Mouse (Mus musculus) lung, embryonic 14.5 days (tissue): ENCODE measurements around the gene Tbpl1. TPM values are rescaled to one million over a fixed set of nuclear protein-coding genes. Genes with fewer than 3 reads are reported as not detected.

ENCODE experiments used
- ATAC-seq: fragments of 200-750 bp; cut with Nextera tagmentation; 2 replicates; pipeline ENCODE4 v1.8.0; 2017; ENCODE audit warnings: mild to moderate bottlenecking, moderate TSS enrichment, moderate library complexity; ENCODE audit not compliant: insufficient read depth
- DNase-seq: peaks from one replicate; pipeline ENCODE4 v3.0.0-alpha.2; 2015
- H3K27ac ChIP-seq: fragments of 300-500 bp; sonication (generic); 2 replicates; pipeline ENCODE4 v1.5.1; 2014; ENCODE audit warnings: low read depth, mild to moderate bottlenecking, moderate library complexity
- H3K27me3 ChIP-seq: fragments of 300-500 bp; sonication (generic); 2 replicates; pipeline ENCODE4 v1.6.1; 2014; ENCODE audit warnings: low read length, control low read depth; ENCODE audit not compliant: insufficient read depth
- H3K36me3 ChIP-seq: fragments of 300-500 bp; sonication (generic); 2 replicates; pipeline ENCODE4 v1.6.1; 2014; ENCODE audit warnings: control low read depth; ENCODE audit not compliant: insufficient read depth
- H3K4me1 ChIP-seq: fragments of 300-500 bp; sonication (generic); 2 replicates; pipeline ENCODE4 v1.6.1; 2014; ENCODE audit warnings: antibody characterized with exemption, control low read depth; ENCODE audit not compliant: insufficient read depth
- H3K4me2 ChIP-seq: fragments of 300-500 bp; sonication (generic); 2 replicates; pipeline ENCODE4 v1.6.1; 2014; ENCODE audit warnings: mild to moderate bottlenecking
- H3K4me3 ChIP-seq: fragments of 300-500 bp; sonication (generic); 2 replicates; pipeline ENCODE4 v1.5.1; 2014; ENCODE audit warnings: low read depth, low read length
- H3K9ac ChIP-seq: fragments of 300-500 bp; sonication (generic); 2 replicates; pipeline ENCODE4 v1.6.1; 2014
- H3K9me3 ChIP-seq: fragments of 300-500 bp; sonication (generic); 2 replicates; pipeline ENCODE4 v1.6.1; 2016; ENCODE audit warnings: low read depth, low read length, control low read depth
- CTCF ChIP-seq: IDR thresholded peaks from 2 replicates; pipeline ENCODE4 v1.5.1; 2016; ENCODE audit warnings: antibody characterized with exemption, low read depth
- WGBS: fragments of 180-500 bp; shearing (Covaris S2); extraction: QIAGEN DNeasy Blood & Tissue Kit; methylation state at CpG from one replicate; pipeline ENCODE4 v1.1.7; 2014; 5-methylcytosine and 5-hydroxymethylcytosine counted together
- polyA plus RNA-seq: library from polyadenylated mRNA; unstranded; fragments of >200 nt; fragmentation: Nextera tagmentation; extraction: Ambion mirVana; gene quantifications from 2 replicates; pipeline ENCODE4 v1.2.1, GENCODE M21; 2014

The Tbpl1 gene
- polyA plus RNA-seq, 1 experiment from 2014 or later, result 63.5 TPM

DNA sequence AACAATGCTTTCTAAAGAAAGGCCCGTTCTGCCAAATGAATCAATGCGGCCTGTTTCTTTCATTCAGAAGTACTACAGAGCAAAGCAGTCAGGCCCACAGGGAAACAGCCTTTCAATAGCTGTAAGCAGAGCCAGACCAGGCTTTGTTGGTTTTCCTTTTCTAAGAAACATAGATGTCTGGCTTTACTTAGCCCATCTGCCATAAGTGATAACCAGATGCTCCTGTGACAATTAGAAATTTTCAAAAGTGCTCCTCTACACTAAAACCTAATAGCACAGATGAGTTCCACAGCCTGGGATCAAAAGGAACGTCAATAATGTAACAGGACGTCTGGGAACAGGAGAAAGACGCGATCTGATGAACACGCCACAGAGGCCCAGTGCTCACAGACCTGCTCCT is 5.4 kb downstream of the Tbpl1 start:
- no peak overlapping the region for H3K27ac ChIP-seq
- ATAC-seq, result no peak
- no peak overlapping the region for H3K9ac ChIP-seq
- no peaks in the 10 kb centered on the region for H3K4me1 ChIP-seq
- no peak for TF ChIP-seq CTCF
- no peaks in the 10 kb centered on the region for H3K36me3 ChIP-seq
- H3K4me3 ChIP-seq, result no peak overlapping the region
- H3K27me3 ChIP-seq, result no peaks in the 10 kb centered on the region
- 85% methylated on average over 7 of the region's 7 CpGs for WGBS
- H3K4me2 ChIP-seq, result no peak overlapping the region
- no peaks in the 10 kb centered on the region for H3K9me3 ChIP-seq
- no peak for DNase-seq

DNA sequence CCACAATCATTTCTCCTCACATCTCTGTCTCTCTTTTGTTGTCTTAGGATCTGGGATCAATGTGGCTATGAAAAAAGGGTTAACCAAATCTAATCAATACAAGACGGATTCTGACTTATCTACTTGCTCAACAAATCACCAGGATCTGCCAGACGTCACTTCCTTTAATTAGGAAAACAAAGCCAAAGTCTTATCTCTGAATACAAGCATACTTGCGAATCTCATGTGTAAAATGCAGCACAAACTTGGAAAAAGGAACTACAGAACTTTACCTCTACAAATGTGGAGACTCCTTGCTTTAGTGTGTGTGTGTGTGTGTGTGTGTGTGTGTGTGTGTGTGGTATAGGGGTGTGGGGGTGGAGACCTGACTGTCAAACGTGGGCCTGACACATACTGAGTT is 6.6 kb downstream of the Tbpl1 start:
- ATAC-seq, result no peak
- WGBS, result 47% methylated on average over 4 of the region's 4 CpGs
- DNase-seq, result no peak
- Histone ChIP-seq H3K9me3 (no peaks in the 10 kb centered on the region), H3K27ac (no peak overlapping the region), H3K4me3 (no peak overlapping the region), H3K36me3 (no peaks in the 10 kb centered on the region), H3K4me2 (no peak overlapping the region), H3K9ac (no peak overlapping the region), H3K4me1 (no peaks in the 10 kb centered on the region), H3K27me3 (no peaks in the 10 kb centered on the region)
- TF ChIP-seq CTCF, result no peak

DNA sequence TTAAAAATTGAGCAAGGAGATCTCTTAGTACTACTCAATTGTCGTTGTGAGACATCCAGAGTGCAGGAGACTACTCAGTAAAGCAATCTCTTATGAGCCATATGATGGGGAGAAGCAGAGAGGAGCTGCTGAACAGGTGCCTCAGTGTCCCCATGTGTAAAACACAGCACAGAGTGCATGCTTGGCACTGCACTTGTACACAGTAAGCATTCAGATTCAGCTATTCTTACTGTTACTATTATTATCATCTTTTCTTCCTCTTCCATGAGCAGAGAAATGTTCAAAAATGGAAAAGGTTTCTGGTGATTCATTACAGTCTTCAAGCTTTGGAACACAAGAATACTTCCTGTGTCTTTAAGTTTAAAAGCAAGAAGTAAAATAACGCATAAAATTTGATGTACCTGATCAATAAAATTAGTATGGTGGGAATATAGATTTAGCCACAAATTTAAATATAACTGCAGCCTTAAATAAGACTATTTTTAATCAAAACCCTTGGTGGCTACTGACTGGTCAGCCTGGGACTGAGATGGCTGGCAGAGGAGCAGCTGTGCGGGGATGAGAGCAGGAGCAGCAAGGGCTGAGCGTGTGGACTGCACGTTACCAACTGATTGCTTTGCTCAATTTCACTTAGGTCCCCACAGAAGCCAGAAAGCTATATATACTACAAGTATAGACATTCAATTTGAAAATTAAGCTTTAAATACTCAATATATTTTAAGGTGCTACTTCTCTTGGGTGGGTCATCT is 10.8 kb downstream of the Tbpl1 start:
- no peaks in the 10 kb centered on the region for H3K36me3 ChIP-seq
- no peak overlapping the region for H3K4me2 ChIP-seq

DNA sequence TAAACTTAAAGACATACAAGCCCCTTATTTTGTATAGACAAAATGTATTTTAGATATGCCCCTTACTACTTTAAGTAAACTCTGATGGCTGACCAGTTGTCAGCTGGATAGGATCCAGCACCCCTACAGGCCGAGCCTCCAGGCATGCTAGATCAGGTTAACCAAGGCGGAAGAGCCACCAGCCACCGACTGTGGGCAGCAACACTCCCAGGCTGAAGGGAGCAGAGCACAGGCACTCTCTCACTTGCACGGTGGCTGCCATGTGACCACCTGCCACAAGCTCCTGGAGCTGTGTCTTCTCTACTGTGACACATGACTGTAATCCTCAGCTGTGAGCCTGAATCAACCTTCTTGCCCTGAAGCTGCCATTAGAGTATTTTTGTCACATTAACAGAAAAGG is 13.3 kb downstream of the Tbpl1 start:
- no peaks in the 10 kb centered on the region for H3K4me1 ChIP-seq
- H3K27ac ChIP-seq, result no peak overlapping the region
- ATAC-seq (no peak), DNase-seq (no peak)
- no peak for TF ChIP-seq CTCF
- no peak overlapping the region for H3K4me2 ChIP-seq
- H3K27me3 ChIP-seq, result no peaks in the 10 kb centered on the region
- WGBS, result 46% methylated on average over 4 of the region's 4 CpGs
- no peaks in the 10 kb centered on the region for H3K9me3 ChIP-seq
- H3K4me3 ChIP-seq, result no peak overlapping the region
- H3K36me3 ChIP-seq, result no peaks in the 10 kb centered on the region
- H3K9ac ChIP-seq, result no peak overlapping the region

More for the DNA sequence above, 10.8 kb downstream of the Tbpl1 start:
- no peaks in the 10 kb centered on the region for H3K4me1 ChIP-seq
- no peaks in the 10 kb centered on the region for H3K9me3 ChIP-seq
- no peak for DNase-seq
- H3K4me3 ChIP-seq, result no peak overlapping the region
- no peak for TF ChIP-seq CTCF
- H3K27ac ChIP-seq, result no peak overlapping the region
- no peak overlapping the region for H3K9ac ChIP-seq
- WGBS, result 89% methylated on average over 5 of the region's 5 CpGs
- ATAC-seq, result no peak
- H3K27me3 ChIP-seq, result no peaks in the 10 kb centered on the region

DNA sequence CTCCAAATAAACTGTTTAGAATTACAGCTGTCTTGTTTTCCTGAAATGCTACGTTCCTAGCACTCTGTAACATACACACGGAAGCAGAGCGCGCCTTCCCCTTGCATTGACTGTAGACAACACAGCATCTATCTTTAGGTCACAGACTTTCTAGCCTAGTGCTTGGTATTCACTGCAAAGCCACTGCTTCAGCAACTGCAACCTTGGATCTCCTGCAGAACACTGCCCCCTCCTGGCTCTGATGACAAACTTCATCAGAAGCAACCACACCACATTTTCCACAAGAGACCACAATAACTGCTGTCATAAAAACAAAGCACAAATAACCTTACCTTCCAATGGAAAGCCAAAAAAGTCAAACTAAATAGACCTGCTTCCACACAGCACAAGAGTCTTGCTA is 17.2 kb downstream of the Tbpl1 start:
- TF ChIP-seq CTCF, result peak; percentile 88
- WGBS, result 61% methylated on average over 4 of the region's 4 CpGs

DNA sequence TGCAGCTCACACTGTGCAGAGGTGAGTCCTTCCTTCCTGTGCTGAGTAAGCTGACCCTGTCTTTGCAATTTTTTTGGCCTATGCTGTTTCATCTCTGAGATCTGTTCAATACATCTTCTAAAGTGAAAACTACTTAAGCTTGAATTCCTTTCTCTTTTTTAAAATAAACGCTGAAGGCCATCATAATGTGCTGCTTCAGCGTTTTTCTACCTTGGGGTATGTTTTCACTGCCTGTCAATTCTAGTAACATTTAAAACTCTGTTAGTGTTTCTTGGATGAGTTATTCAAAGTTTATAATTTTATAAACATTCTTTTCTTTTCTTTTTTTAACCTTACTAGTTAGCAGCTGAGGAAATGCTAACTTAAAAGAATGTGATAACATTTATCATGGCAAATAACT is 18.8 kb downstream of the Tbpl1 start:
- no peaks in the 10 kb centered on the region for H3K27me3 ChIP-seq
- 36% methylated on average over 2 of the region's 2 CpGs for WGBS
- H3K27ac ChIP-seq, result no peak overlapping the region
- no peak overlapping the region for H3K4me2 ChIP-seq
- no peaks in the 10 kb centered on the region for H3K4me1 ChIP-seq
- DNase-seq (no peak), ATAC-seq (no peak)
- peaks cover 22% of the 10 kb centered on the region for H3K36me3 ChIP-seq
- no peak overlapping the region for H3K9ac ChIP-seq
- no peaks in the 10 kb centered on the region for H3K9me3 ChIP-seq
- no peak overlapping the region for H3K4me3 ChIP-seq
- no peak for TF ChIP-seq CTCF

More for the DNA sequence above, 17.2 kb downstream of the Tbpl1 start:
- Histone ChIP-seq H3K9me3 (no peaks in the 10 kb centered on the region), H3K27me3 (no peaks in the 10 kb centered on the region), H3K27ac (no peak overlapping the region), H3K4me2 (no peak overlapping the region), H3K9ac (no peak overlapping the region), H3K4me3 (no peak overlapping the region), H3K4me1 (no peaks in the 10 kb centered on the region), H3K36me3 (peaks cover 10% of the 10 kb centered on the region)
- peak; percentile 82 for DNase-seq
- peak; percentile 49; the same call in 1 of the 2 replicates for ATAC-seq

DNA sequence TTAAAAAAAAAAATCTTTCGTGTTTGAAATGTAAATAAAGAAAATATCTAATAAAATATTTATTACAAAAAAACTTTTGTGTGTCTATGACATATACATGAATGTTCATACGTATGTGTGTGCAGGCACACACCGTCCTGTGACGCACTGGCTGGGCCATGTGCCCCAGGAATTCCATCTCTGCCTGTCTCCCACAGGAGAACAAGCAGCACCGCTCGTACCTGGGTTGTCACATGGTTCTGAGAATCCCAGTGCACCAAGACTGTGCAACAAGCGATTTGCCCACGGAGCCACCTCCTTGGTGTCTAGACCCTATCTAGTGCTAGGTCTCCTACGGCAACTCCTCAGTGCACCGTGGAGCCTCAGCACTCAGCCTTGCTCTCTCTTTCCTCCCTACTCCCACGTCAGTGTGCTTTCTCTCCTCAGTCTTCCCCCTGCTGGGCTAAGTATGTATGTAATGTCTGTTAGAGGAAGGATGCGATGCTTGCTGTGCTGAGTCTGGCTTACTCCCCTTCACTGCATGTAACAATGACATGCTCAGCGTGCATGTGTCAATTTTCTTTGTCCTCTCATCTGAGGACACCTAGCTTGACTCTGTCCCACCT is 21.5 kb downstream of the Tbpl1 start:
- WGBS, result 86% methylated on average over 13 of the region's 13 CpGs
- no peak overlapping the region for H3K27ac ChIP-seq
- ATAC-seq (no peak; the same call in 1 of the 2 replicates), DNase-seq (no peak)
- no peak overlapping the region for H3K4me3 ChIP-seq
- no peaks in the 10 kb centered on the region for H3K4me1 ChIP-seq
- H3K9me3 ChIP-seq, result no peaks in the 10 kb centered on the region
- TF ChIP-seq CTCF, result peak; percentile 30; the same call in 1 of the 2 replicates
- H3K4me2 ChIP-seq, result no peak overlapping the region
- H3K9ac ChIP-seq, result no peak overlapping the region
- no peaks in the 10 kb centered on the region for H3K27me3 ChIP-seq
- peaks cover 49% of the 10 kb centered on the region for H3K36me3 ChIP-seq
